Comparison of ENCODE assay signal across 7 mouse cellular contexts in genomic region chr11:29245988-29246387, GRCm38 (mm10). TPM values are rescaled to one million over a fixed set of nuclear protein-coding genes. Genes with fewer than 3 reads are reported as not detected.
DNase-seq lines count a peak whose midpoint lies in the region; ATAC-seq and TF ChIP-seq lines count a peak whose summit lies in the region.

No protein-coding gene starts in this region.

- WGBS in forebrain, embryonic 13.5 days, result 64% methylated on average over 4 of the region's 4 CpGs
- 59% methylated on average over 4 of the region's 4 CpGs for WGBS in liver, embryonic 14.5 days (ENCODE audit: insufficient replicate concordance)

- H3K9me3 ChIP-seq in forebrain, embryonic 13.5 days (replicated peaks), result no peaks in the 10 kb centered on the region
- H3K9me3 ChIP-seq in liver, embryonic 14.5 days (ENCODE audit: control insufficient read depth, low read length), result no peaks in the 10 kb centered on the region

- no peak for TF ChIP-seq EP300 in liver, embryonic 14.5 days (IDR thresholded peaks at IDR 0.05; ENCODE audit: low read depth)

- TF ChIP-seq CTCF in testis, adult 2 months (IDR thresholded peaks at IDR 0.05; ENCODE audit: control insufficient read depth, insufficient read depth, insufficient replicate concordance, low read depth, low read length), result no peak
- no peak for TF ChIP-seq CTCF in liver, embryonic 14.5 days (IDR thresholded peaks at IDR 0.05; ENCODE audit: low read depth)

- no peaks in the 10 kb centered on the region for H3K27me3 ChIP-seq in testis, adult 2 months (ENCODE audit: control insufficient read depth, insufficient read depth, low read length)
- no peaks in the 10 kb centered on the region for H3K27me3 ChIP-seq in forebrain, embryonic 13.5 days
- no peaks in the 10 kb centered on the region for H3K27me3 ChIP-seq in liver, embryonic 14.5 days (ENCODE audit: control insufficient read depth, insufficient read depth, low read length)

- H3K4me1 ChIP-seq in testis, adult 2 months (ENCODE audit: control insufficient read depth, insufficient read depth, low read length), result peaks cover 2% of the 10 kb centered on the region; the same call in 1 of the 2 replicates
- H3K4me1 ChIP-seq in forebrain, embryonic 13.5 days, result peaks cover 18% of the 10 kb centered on the region
- peaks cover 5 to 7% of the 10 kb centered on the region in 2 experiments for H3K4me1 ChIP-seq in liver, embryonic 14.5 days (replicated peaks; ENCODE audit: control insufficient read depth in 2 of 2, insufficient read depth in 2 of 2, low read length in 1 of 2)

- TF ChIP-seq POLR2A in testis, adult 2 months (IDR thresholded peaks at IDR 0.05; ENCODE audit: control insufficient read depth, low read depth, low read length), result no peak

- no peak overlapping the region for H3K27ac ChIP-seq in testis, adult 2 months (ENCODE audit: control insufficient read depth, insufficient read depth, low read depth, low read length)
- H3K27ac ChIP-seq in forebrain, embryonic 13.5 days, result no peak overlapping the region
- H3K27ac ChIP-seq in liver, embryonic 14.5 days, result no peak overlapping the region

- ATAC-seq in forebrain, embryonic 13.5 days, result no peak
- ATAC-seq in liver, embryonic 14.5 days (ENCODE audit: insufficient read depth), result no peak

- H3K36me3 ChIP-seq in testis, adult 2 months (ENCODE audit: control insufficient read depth, insufficient read depth, low read length), result peaks cover 2% of the 10 kb centered on the region; the same call in 1 of the 2 replicates
- H3K36me3 ChIP-seq in forebrain, embryonic 13.5 days (ENCODE audit: poor library complexity, severe bottlenecking), result peaks cover 25% of the 10 kb centered on the region
- H3K36me3 ChIP-seq in liver, embryonic 14.5 days (replicated peaks; ENCODE audit: control insufficient read depth, insufficient read depth, low read depth), result no peaks in the 10 kb centered on the region; the same call in 1 of the 2 replicates

- H3K4me3 ChIP-seq in testis, adult 2 months (ENCODE audit: control insufficient read depth, low read depth, low read length), result peak overlapping the region; percentile 93; the same call in 1 of the 2 replicates
- peak overlapping the region; percentile 84 for H3K4me3 ChIP-seq in forebrain, embryonic 13.5 days
- peak overlapping the region in 1 of 2 experiments; percentile 78; a peak in 2 of 4 replicates for H3K4me3 ChIP-seq in liver, embryonic 14.5 days (ENCODE audit: insufficient read depth in 1 of 2, low read depth in 2 of 2, low read length in 2 of 2)

- peak overlapping the region; percentile 84 for H3K4me2 ChIP-seq in forebrain, embryonic 13.5 days
- H3K4me2 ChIP-seq in liver, embryonic 14.5 days (ENCODE audit: low read depth), result peak overlapping the region; percentile 95

- no peak for DNase-seq in testis, postnatal 14 days (ENCODE audit: low spot score)
- no peak for DNase-seq in liver, embryonic 14.5 days (ENCODE audit: low read depth in 3 of 3, low spot score in 3 of 3)
- DNase-seq in cerebellum, postnatal 36 days, result no peak
- no peak for DNase-seq in frontal cortex, postnatal 36 days (ENCODE audit: low spot score in 2 of 2)
- DNase-seq in layer of hippocampus, adult 9-10 months (ENCODE audit: low spot score), result no peak

- H3K9ac ChIP-seq in forebrain, embryonic 13.5 days, result peak overlapping the region; percentile 84; the same call in 1 of the 2 replicates
- no peak overlapping the region; the same call in 1 of the 2 replicates for H3K9ac ChIP-seq in liver, embryonic 14.5 days (replicated peaks)

RNA-seq across cellular contexts. Expression of gene Cfap36, which starts 1.2 kb away (rescaled TPM):
- polyA plus RNA-seq in testis, adult 2 months (2012; rRNA removed), result 143 and 145 TPM in 2 replicates
- polyA plus RNA-seq in forebrain, embryonic 13.5 days (2015; fragmentation: Nextera tagmentation; extraction: Ambion mirVana), result 93.4 and 95.9 TPM in 2 replicates
- polyA plus RNA-seq in liver, embryonic 14.5 days (2012; rRNA removed), result 2.2 and 5.2 TPM in 2 replicates
- 12.4 and 16.2 TPM in 2 replicates for polyA plus RNA-seq in liver, embryonic 14.5 days (2014; fragmentation: Nextera tagmentation; extraction: Ambion mirVana)
